Mouse (Mus musculus): Measurements from ENCODE around the gene Lhpp. TPM values are rescaled to one million over a fixed set of nuclear protein-coding genes. Genes with fewer than 3 reads are reported as not detected.

The Lhpp gene
- 1 to 10 TPM; 4.0 to 5.0 TPM for polyA plus RNA-seq (2017; shearing (Covaris generic))

- peak; percentile 96 for ATAC-seq
Observed at GRCm38 (mm10) chr7:132610468-132611318, at the start of gene Lhpp. Gene Lhpp, plus strand, starts transcription at chr7:132610638.

- no peak for ATAC-seq
Observed at GRCm38 (mm10) chr7:132565831-132566230, 44.6 kb upstream of the Lhpp start.

- ATAC-seq, result peak; percentile 93
Observed at GRCm38 (mm10) chr7:132568817-132569216, 41.6 kb upstream of the Lhpp start.

GRCm38 (mm10) chr7:132570071-132570470 lies 40.4 kb upstream of the Lhpp start:
- ATAC-seq, result no peak

- ATAC-seq, result no peak
Observed at GRCm38 (mm10) chr7:132571481-132571880, 39.0 kb upstream of the Lhpp start.

- ATAC-seq, result no peak
Observed at GRCm38 (mm10) chr7:132572738-132573137, 37.7 kb upstream of the Lhpp start.

- no peak for ATAC-seq
Observed at GRCm38 (mm10) chr7:132573205-132573604, 37.2 kb upstream of the Lhpp start.

GRCm38 (mm10) chr7:132574646-132575045 lies 35.8 kb upstream of the Lhpp start:
- no peak for ATAC-seq

- ATAC-seq, result peak; percentile 72
Observed at GRCm38 (mm10) chr7:132575623-132576022, 34.8 kb upstream of the Lhpp start.

- ATAC-seq, result peak; percentile 94
Observed at GRCm38 (mm10) chr7:132576116-132576650, 34.3 kb upstream of the Lhpp start, which contains the start of gene Oat. Gene Oat, minus strand, starts transcription at chr7:132576398.

- ATAC-seq, result no peak
Observed at GRCm38 (mm10) chr7:132576891-132577290, 33.5 kb upstream of the Lhpp start.

- ATAC-seq, result no peak
Observed at GRCm38 (mm10) chr7:132580511-132580910, 29.9 kb upstream of the Lhpp start.

- no peak for ATAC-seq
Observed at GRCm38 (mm10) chr7:132581441-132581840, 29.0 kb upstream of the Lhpp start.

- no peak for ATAC-seq
Observed at GRCm38 (mm10) chr7:132585695-132586491, 24.5 kb upstream of the Lhpp start.

- ATAC-seq, result no peak
Observed at GRCm38 (mm10) chr7:132587167-132587566, 23.3 kb upstream of the Lhpp start.

GRCm38 (mm10) chr7:132589610-132590009 lies 20.8 kb upstream of the Lhpp start:
- ATAC-seq, result no peak

- ATAC-seq, result no peak
Observed at GRCm38 (mm10) chr7:132593762-132594161, 16.7 kb upstream of the Lhpp start.

- no peak for ATAC-seq
Observed at GRCm38 (mm10) chr7:132594325-132594724, 16.1 kb upstream of the Lhpp start.

GRCm38 (mm10) chr7:132595787-132596186 lies 14.7 kb upstream of the Lhpp start:
- ATAC-seq, result no peak

GRCm38 (mm10) chr7:132596557-132597250 lies 13.7 kb upstream of the Lhpp start:
- ATAC-seq, result no peak

GRCm38 (mm10) chr7:132597251-132598041 lies 13.0 kb upstream of the Lhpp start:
- no peak for ATAC-seq

All from CD4-positive, CD25-positive, alpha-beta regulatory T cell, adult 4 months (primary cell).